Mouse (Mus musculus): ENCODE data around the gene Srp14.
A peak's percentile ranks its signal among the peaks of the same experiment; 100 is the strongest.

Srp14 gene

DNA sequence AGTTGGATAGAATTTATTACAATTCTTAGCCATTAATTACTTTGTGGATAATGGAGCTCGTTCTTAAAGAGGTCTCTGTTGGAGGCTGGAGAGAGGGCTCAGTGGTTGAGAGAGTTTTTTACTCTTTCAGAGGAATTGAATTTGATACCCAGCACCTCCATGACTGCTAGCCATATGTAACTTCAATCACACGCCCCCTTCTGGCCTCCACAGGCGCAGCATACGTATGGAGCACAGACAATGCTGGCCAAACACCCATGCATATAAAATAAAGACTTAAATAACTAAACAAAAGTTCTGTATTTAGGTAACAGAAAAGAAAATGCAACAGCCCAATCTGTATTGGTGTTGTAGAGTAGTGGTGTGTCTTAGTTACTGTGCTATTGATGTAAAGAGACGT is 47.9 kb downstream of the Srp14 start:
- peak in 1 of 2 experiments; percentile 25 for DNase-seq (ENCODE audit: low spot score in 2 of 2)

- no peak for DNase-seq (ENCODE audit: low spot score in 2 of 2)
Measured at GRCm38 (mm10) chr2:118430630-118431029, 48.9 kb downstream of the Srp14 start.

DNA sequence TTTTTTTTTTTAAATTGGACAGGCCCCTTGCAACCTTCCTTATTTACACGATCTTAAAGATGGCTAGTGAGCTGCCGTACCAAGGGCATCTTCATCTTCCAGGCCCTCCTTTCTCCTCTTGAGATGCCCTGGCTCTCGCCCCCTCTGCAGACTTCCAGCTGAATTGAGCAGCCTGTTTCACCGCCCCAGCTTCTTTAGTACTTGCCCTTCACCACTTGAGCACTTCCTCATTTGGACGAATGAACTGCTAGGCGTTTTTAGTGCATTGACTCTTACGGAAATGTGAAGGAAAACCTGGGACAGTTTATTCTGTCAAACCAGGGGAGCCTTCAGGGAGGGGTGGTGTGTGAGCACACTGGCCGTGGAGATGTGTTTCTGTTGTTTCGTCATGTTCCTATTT is 50.2 kb downstream of the Srp14 start:
- DNase-seq (ENCODE audit: low spot score in 2 of 2), result no peak

GRCm38 (mm10) chr2:118428296-118428695 is 51.2 kb downstream of the Srp14 start:
- DNase-seq (ENCODE audit: low spot score in 2 of 2), result no peak

All from thymus, postnatal 10 days (tissue).